Comparison of ENCODE assay signal across 11 mouse cellular contexts in genomic region chr6:127925915-127926314, GRCm38 (mm10). TPM values are rescaled to one million over a fixed set of nuclear protein-coding genes. Genes with fewer than 3 reads are reported as not detected.
A peak's percentile ranks its signal among the peaks of the same experiment; 100 is the strongest.
DNase-seq lines count a peak whose midpoint lies in the region; ATAC-seq lines count a peak whose summit lies in the region.
"Had no signal": no experiment of that assay in that cellular context is flagged by ENCODE, and none has a peak within 500 bp of the region (broad histone marks: within the 10 kb centered on the region; RNA-seq: fewer than 3 reads in every experiment).

No protein-coding gene starts in this region.

- no peak overlapping the region for H3K4me3 ChIP-seq in hindbrain, embryonic 16.5 days (ENCODE audit: low read length)

- H3K4me1 ChIP-seq in hindbrain, embryonic 16.5 days (ENCODE audit: control insufficient read depth, insufficient read depth, low read depth, low read length), result 0 out of 2 replicates have a peak, but pooled peaks cover 2% of the 10 kb centered on the region

- peak; percentile 33; the same call in 1 of the 2 replicates for ATAC-seq in cerebellum, adult (ENCODE audit: insufficient number of reproducible peaks, low FRiP score, low TSS enrichment)
- ATAC-seq in hindbrain, embryonic 16.5 days, result peak; percentile 65

- no peak overlapping the region for H3K9ac ChIP-seq in hindbrain, embryonic 16.5 days (ENCODE audit: low read depth, low read length)

- WGBS in hindbrain, embryonic 16.5 days, result 46% methylated on average over 9 of the region's 9 CpGs

- H3K4me2 ChIP-seq in hindbrain, embryonic 16.5 days (ENCODE audit: low read length), result no peak overlapping the region

- no peaks in the 10 kb centered on the region for H3K36me3 ChIP-seq in hindbrain, embryonic 16.5 days (ENCODE audit: control insufficient read depth, insufficient read depth, low read length)

- intact Hi-C loops in left cerebral cortex, postnatal 25 days (cut with DNase I), result loop anchor here (1.0 to 5.0 kb wide), 3 partner anchors 157 to 299 kb away; partner anchors contain the start of gene Prmt8

- H3K27ac ChIP-seq in hindbrain, embryonic 16.5 days (ENCODE audit: low read depth, low read length), result no peak overlapping the region

- no peak for DNase-seq in cerebellum, adult 9-10 months
- DNase-seq in brain, adult 2 months (ENCODE audit: low read depth, low spot score), result peak; percentile 90
- peak; percentile 73 to 94 for DNase-seq in left cerebral cortex, postnatal 25 days (ENCODE audit: low spot score in 2 of 2)
- DNase-seq in testis, postnatal 10 days (ENCODE audit: low spot score), result no peak
- no peak for DNase-seq in embryo, embryonic 11 days
- DNase-seq in urinary bladder, adult 18-20 months (ENCODE audit: low spot score in 2 of 2), result no peak
- DNase-seq: kidney, postnatal 10 days; lung, postnatal 14 days had no signal

- H3K27me3 ChIP-seq in hindbrain, embryonic 16.5 days (replicated peaks; ENCODE audit: control insufficient read depth, insufficient read depth, low read length), result no peaks in the 10 kb centered on the region; the same call in 1 of the 2 replicates

- H3K9me3 ChIP-seq in hindbrain, embryonic 16.5 days (ENCODE audit: control insufficient read depth, low read length), result no peaks in the 10 kb centered on the region

RNA-seq across cellular contexts. Expression of gene Tspan11, which starts 38.5 kb away (rescaled TPM):
- polyA plus RNA-seq in hindbrain, embryonic 16.5 days (2015; fragmentation: Nextera tagmentation; extraction: Ambion mirVana), result 3.2 and 4.2 TPM in 2 replicates
- 1 to 10 TPM; 8.9 to 9.0 TPM for total RNA-seq in left cerebral cortex, postnatal 25 days (2021)
- total RNA-seq: common myeloid progenitor, adult 5-6 weeks had no signal

Comparison
In these comparisons a context has a peak if more than half of its experiments do, and no peak if none do; other contexts are left out.
1. DNase-seq: peak in brain, adult 2 months (single experiment) and left cerebral cortex, postnatal 25 days (2 of 2); none in cerebellum, adult 9-10 months (single experiment), testis, postnatal 10 days (single experiment), embryo, embryonic 11 days (single experiment) and urinary bladder, adult 18-20 months (0 of 2).